Mouse (Mus musculus) urinary bladder, postnatal 14 days (tissue): ENCODE measurements around the gene Krtap28-13.

Source experiments
- DNase-seq: peaks from one replicate; pipeline ENCODE4 v3.0.0; 2021; ENCODE audit warnings: low spot score

Krtap28-13 gene

DNA sequence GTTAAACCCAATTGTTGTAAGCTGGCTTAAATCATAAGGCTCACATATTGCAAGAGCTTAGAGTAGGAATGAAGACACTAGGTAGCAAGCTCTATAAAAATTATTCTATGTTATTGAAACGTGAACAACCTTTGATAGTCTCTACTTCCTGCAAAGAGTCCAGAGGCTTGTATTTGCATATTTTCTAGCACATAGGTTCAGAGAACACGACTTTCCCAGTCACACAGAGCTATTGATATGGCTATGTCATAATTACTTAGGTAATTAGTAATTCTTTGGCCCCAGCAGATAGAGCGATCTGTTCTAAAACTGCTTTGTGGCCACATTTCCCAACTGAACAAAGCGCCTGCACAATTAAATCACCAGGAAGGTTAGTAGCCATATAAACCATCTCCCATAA lies 36.2 kb downstream of the Krtap28-13 start:
- DNase-seq: no peak

DNA sequence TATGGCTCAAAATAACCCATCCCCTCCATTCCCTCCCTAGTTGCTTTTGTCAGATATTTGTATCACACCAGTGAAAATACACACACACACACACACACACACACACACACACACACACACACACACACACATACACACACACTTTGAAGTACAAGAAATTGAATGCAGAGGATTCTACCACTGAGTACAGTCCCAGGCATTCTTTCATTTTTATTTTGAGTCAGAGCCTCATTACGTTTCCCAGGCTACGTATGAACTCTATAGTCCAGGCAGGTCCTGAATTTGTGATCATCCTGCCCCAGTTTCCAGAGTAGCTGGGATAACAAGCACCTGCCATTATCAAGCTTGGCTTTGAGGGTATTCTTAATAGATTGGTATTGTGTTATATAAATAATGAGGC lies 38.4 kb downstream of the Krtap28-13 start:
- DNase-seq: no peak

DNA sequence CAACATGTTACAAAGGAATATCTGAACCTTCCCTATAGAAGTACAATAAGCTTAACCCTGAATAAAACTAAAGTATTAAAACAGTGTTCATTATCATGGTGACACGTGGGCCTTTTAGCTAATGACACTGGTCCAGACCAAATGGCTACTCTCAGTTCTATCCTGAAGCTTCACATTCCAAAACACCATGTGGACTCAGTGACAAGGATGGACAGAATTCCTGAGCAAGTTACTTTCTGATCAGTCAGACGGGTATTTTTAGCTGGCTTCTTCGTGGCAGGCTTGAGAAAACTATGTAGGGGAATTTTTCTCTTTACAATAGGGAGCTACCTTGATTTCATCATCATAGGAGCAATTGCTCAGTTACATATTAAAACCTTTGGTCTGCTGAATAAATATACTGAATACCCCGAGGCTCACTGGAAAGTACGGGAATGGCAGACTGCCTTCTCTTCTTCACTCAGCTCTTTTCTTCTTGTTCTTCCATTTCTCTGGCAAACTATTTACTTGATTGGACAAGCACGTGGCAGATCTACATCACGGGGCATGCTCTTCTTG lies 38.9 kb downstream of the Krtap28-13 start:
- no peak for DNase-seq

DNA sequence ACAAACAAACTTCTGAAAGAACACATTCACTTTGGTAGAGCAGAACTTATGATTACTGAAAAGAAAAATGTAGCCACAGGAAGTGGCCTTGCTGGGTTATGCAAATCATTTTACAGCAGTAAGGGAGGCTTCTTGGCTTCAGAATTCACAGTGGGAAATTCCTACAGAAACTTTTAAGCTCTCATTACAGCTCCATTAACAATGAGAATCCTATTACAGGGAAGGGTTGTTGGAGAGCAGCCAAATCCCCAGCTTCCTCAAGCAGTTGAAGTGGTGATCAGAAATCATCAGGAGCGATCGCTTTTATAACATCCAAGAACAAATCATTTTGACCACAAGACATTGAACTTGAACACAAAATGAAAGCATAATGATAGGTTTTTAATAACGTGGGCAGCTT lies 41.2 kb downstream of the Krtap28-13 start:
- DNase-seq: no peak

DNA sequence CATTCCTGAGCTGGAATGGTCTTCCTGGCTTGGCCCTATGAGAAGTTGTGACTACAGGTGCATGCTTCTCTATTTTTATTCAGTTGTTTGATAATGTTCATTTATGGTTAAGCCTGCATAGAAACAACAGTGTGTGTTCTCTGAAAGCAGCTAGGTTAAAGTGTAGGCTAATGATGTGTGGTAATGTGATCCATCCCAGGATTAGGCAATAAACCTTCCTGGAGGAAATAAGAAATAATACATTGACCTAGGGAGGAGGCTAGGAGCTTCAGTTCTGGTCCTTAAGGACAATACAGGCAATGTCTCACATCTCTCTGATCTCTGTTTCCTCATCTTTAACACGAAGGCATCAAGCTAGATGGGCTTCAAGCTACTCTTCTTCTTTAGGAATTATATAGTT lies 44.7 kb downstream of the Krtap28-13 start:
- no peak for DNase-seq

DNA sequence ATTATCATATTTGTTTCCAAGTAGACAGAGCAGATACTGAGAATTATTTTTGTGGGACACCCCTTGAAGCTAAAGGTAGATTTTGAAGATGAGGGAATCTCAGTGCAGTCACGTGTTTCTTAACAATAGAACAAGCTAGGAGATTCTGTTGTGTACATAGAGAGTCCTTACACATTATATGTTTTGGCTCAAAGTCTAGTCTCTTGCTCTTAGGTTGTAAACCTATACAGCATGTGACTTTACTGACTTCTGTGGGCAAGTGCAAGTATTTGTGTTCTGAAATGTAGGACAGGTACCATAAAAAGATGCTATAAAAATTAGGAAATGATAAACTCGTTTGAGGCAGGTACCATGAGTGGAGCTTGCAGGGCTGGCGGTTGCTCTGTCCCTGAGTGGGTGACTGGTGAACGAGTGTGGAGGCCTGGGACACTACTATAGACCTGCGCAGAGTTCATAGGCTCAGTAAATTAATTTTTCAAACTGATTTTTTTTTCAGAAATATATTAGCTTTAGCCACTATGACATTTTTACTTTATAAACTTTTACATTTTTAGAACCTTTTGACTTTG lies 46.8 kb downstream of the Krtap28-13 start:
- DNase-seq: no peak

DNA sequence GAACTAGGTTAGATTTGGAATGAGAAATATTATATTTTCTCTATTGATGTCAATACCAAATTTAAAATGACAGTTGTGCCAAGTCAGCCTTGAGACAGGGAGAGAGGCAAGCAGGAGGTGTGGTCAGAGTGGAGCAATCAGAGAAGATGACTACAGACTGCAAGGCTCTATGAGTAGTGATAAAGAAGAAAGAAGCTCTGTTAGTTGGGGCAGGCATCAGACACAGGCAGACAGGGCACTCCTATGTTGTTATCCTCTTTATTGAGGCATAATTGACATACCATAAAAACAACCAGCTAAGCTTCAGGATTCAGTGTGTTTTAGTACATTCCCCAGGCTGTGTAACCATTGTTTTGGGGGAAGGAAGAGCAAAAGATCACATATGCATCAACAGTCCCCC lies 50.3 kb downstream of the Krtap28-13 start:
- DNase-seq: no peak
